Mouse (Mus musculus) left cerebral cortex, postnatal 25 days (tissue): ENCODE measurements around the gene Trp53inp2. TPM values are rescaled to one million over a fixed set of nuclear protein-coding genes. Genes with fewer than 3 reads are reported as not detected.

Experiments used
- DNase-seq, 2 experiments: peaks; one replicate each; pipeline ENCODE4 v3.0.0; 2022; ENCODE audit warnings: low spot score in 2 of 2, mixed read lengths in 1 of 2
- intact Hi-C: fragments of 180-260 bp; cut with DNase I; formaldehyde crosslinking; loops from one replicate; pipeline ENCODE4 v1.15.1; 2025
- total RNA-seq, 2 experiments: library from RNA; stranded (reverse); gene quantifications; 2 replicates each; pipeline ENCODE4 v1.2.3; 2021

The Trp53inp2 gene
- 100 to 1,000 TPM; 175 to 194 TPM for total RNA-seq

GRCm38 (mm10) chr2:155380261-155381059, at the start of gene Trp53inp2:
Gene Trp53inp2 (plus strand): TSS chr2:155381059.
- no peak for DNase-seq

GRCm38 (mm10) chr2:155331351-155331750, 49.5 kb upstream of the Trp53inp2 start:
- intact Hi-C loops: no loop called here

More at GRCm38 (mm10) chr2:155380261-155381059, at the start of gene Trp53inp2:
- intact Hi-C loops: loop anchor here (1.0 to 5.0 kb wide), 2 partner anchors 23 to 143 kb away; partner anchors contain the start of genes Dynlrb1 and Pigu

GRCm38 (mm10) chr2:155333421-155333820, 47.4 kb upstream of the Trp53inp2 start:
- no peak for DNase-seq
- intact Hi-C loops: no loop called here

More at GRCm38 (mm10) chr2:155331351-155331750, 49.5 kb upstream of the Trp53inp2 start:
- no peak for DNase-seq

- no peak for DNase-seq
- intact Hi-C loops: no loop called here
Observed at GRCm38 (mm10) chr2:155335231-155335630, 45.6 kb upstream of the Trp53inp2 start.

GRCm38 (mm10) chr2:155336254-155336653, 44.6 kb upstream of the Trp53inp2 start:
- intact Hi-C loops: no loop called here
- no peak for DNase-seq

GRCm38 (mm10) chr2:155340166-155340565, 40.7 kb upstream of the Trp53inp2 start:
- intact Hi-C loops: no loop called here

GRCm38 (mm10) chr2:155346670-155347069, 34.2 kb upstream of the Trp53inp2 start:
- no peak for DNase-seq
- intact Hi-C loops: no loop called here

More at GRCm38 (mm10) chr2:155340166-155340565, 40.7 kb upstream of the Trp53inp2 start:
- DNase-seq: no peak

GRCm38 (mm10) chr2:155354402-155354801, 26.5 kb upstream of the Trp53inp2 start:
- intact Hi-C loops: no loop called here
- DNase-seq: no peak

- DNase-seq: peak; percentile 94 to 98
- intact Hi-C loops: loop anchor here (1.0 kb wide), 1 partner anchor 24 kb away; the partner anchor contains the start of gene Trp53inp2
Observed at GRCm38 (mm10) chr2:155356971-155357591, 23.8 kb upstream of the Trp53inp2 start, which contains the start of gene Pigu. Gene Pigu (minus strand): TSS chr2:155357430.

- DNase-seq: peak; percentile 10
- intact Hi-C loops: loop anchor here (1.0 kb wide), 1 partner anchor 23 kb away; the partner anchor contains the start of gene Trp53inp2
Observed at GRCm38 (mm10) chr2:155357686-155358399, 23.0 kb upstream of the Trp53inp2 start.

GRCm38 (mm10) chr2:155367635-155368284, 13.1 kb upstream of the Trp53inp2 start:
- intact Hi-C loops: no loop called here
- DNase-seq: no peak

GRCm38 (mm10) chr2:155369333-155369883, 11.5 kb upstream of the Trp53inp2 start:
- DNase-seq: peak in 1 of 2 experiments; percentile 10
- intact Hi-C loops: no loop called here

GRCm38 (mm10) chr2:155372451-155372850, 8.4 kb upstream of the Trp53inp2 start:
- intact Hi-C loops: no loop called here
- DNase-seq: no peak

- intact Hi-C loops: no loop called here
Observed at GRCm38 (mm10) chr2:155373302-155373701, 7.6 kb upstream of the Trp53inp2 start.

GRCm38 (mm10) chr2:155373886-155374285, 7.0 kb upstream of the Trp53inp2 start:
- intact Hi-C loops: no loop called here
- DNase-seq: no peak

More at GRCm38 (mm10) chr2:155373302-155373701, 7.6 kb upstream of the Trp53inp2 start:
- no peak for DNase-seq

GRCm38 (mm10) chr2:155374521-155374920, 6.3 kb upstream of the Trp53inp2 start:
- no peak for DNase-seq
- intact Hi-C loops: no loop called here

GRCm38 (mm10) chr2:155376191-155376590, 4.7 kb upstream of the Trp53inp2 start:
- no peak for DNase-seq
- intact Hi-C loops: no loop called here

- DNase-seq: no peak
- intact Hi-C loops: loop anchor here (1.0 to 5.0 kb wide), 2 partner anchors 24 to 144 kb away; partner anchors contain the start of genes Dynlrb1 and Pigu
Observed at GRCm38 (mm10) chr2:155381060-155381437, 190 bp downstream of the Trp53inp2 start.
